Mouse (Mus musculus) embryonic facial prominence, embryonic 10.5 days (tissue): ENCODE measurements around the gene Nsl1. TPM values are rescaled to one million over a fixed set of nuclear protein-coding genes. Genes with fewer than 3 reads are reported as not detected.
A peak's percentile ranks its signal among the peaks of the same experiment; 100 is the strongest.
"Not testable (repeated sequence)": the region's sequence is repeated elsewhere in the genome, so short reads cannot be mapped to it uniquely, and the experiment has no call there.

Experiments used
- DNase-seq: peaks from one replicate; pipeline ENCODE4 v3.0.0-alpha.2; 2017; ENCODE audit warnings: low spot score
- H3K27ac ChIP-seq: fragments of 300-500 bp; sonication (generic); replicated peaks from 2 replicates; pipeline ENCODE4 v1.5.1; 2016; ENCODE audit warnings: mild to moderate bottlenecking
- H3K27me3 ChIP-seq: fragments of 300-500 bp; sonication (generic); replicated peaks from 2 replicates; pipeline ENCODE4 v1.6.1; 2016; ENCODE audit warnings: low read depth, mild to moderate bottlenecking; ENCODE audit not compliant: poor library complexity, severe bottlenecking
- H3K36me3 ChIP-seq: fragments of 300-500 bp; sonication (generic); replicated peaks from 2 replicates; pipeline ENCODE4 v1.6.1; 2016; ENCODE audit warnings: mild to moderate bottlenecking, moderate library complexity
- H3K4me1 ChIP-seq: fragments of 300-500 bp; sonication (generic); 2 replicates; pipeline ENCODE4 v1.6.1; 2016
- H3K4me3 ChIP-seq: fragments of 300-500 bp; sonication (generic); 2 replicates; pipeline ENCODE4 v1.5.1; 2016; ENCODE audit warnings: mild to moderate bottlenecking, moderate library complexity
- H3K9me3 ChIP-seq: fragments of 300-500 bp; sonication (generic); 2 replicates; pipeline ENCODE4 v1.6.1; 2016; ENCODE audit warnings: mild to moderate bottlenecking
- WGBS: fragments of 180-500 bp; shearing (Covaris S2); methylation state at CpG from one replicate; pipeline ENCODE4 v1.1.7; 2016; 5-methylcytosine and 5-hydroxymethylcytosine counted together
- polyA plus RNA-seq: library from polyadenylated mRNA; unstranded; fragments of >200 nt; fragmentation: Nextera tagmentation; extraction: Ambion mirVana; gene quantifications from 2 replicates; pipeline ENCODE4 v1.2.1, GENCODE M21; 2016

Nsl1 gene
- 35.4 and 38.6 TPM in 2 replicates for polyA plus RNA-seq

DNA sequence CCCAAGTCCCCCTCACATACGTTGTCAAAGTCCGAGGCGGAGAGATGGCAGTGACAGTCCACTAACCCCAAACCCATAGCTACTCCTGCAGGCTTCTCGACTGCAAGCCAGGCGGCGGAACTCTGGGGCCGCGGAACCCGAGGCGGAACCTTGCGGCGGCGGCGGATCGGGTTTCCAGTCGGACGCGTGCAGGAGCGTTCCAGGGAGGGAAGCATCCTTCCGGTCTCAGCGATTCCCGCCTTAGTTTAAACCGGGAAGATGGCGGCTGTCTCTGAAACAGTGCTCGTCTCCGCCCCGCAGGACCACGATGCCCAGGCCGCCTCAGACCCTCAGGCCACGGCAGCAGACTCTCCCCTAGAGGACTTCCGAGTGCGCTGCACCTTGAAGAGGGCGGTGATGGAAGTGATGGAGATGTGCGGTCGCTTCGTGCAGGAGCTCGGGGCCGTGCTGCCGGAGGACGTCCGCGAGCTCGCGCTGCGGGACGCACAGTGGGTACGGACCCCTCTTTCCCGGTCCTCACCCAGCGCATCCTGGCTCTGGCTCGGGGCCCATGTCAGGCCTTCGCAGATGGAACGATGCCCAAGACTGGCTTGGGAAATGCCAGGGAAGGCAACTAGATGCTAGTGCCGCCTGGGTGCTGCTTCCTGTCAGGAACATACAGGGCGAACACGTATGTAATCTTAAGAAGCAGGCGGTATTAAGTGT, at the start of gene Nsl1, which contains the start of gene Tatdn3:
TSS of gene Nsl1 (plus strand) at position 232 of the 705 bp plus-strand sequence.
TSS of gene Tatdn3 (minus strand) at position 152 of the 705 bp plus-strand sequence.
- WGBS = under 1% methylated on average over 56 of the region's 56 CpGs
- Histone ChIP-seq H3K36me3 (peaks cover 33% of the 10 kb centered on the region), H3K9me3 (no peaks in the 10 kb centered on the region), H3K27ac (peak within 1 kb of the TSS; percentile 94), H3K4me3 (peak within 1 kb of the TSS; percentile 71), H3K27me3 (peaks cover 7% of the 10 kb centered on the region; the same call in 1 of the 2 replicates), H3K4me1 (peaks cover 17% of the 10 kb centered on the region)
- peak; percentile 92 for DNase-seq

- DNase-seq = no peak
- WGBS = 96% methylated on average over 3 of the region's 3 CpGs
- Histone ChIP-seq H3K36me3 (peaks cover 74% of the 10 kb centered on the region), H3K4me3 (no peak overlapping the region), H3K27ac (no peak overlapping the region), H3K9me3 (no peaks in the 10 kb centered on the region), H3K27me3 (no peaks in the 10 kb centered on the region), H3K4me1 (no peaks in the 10 kb centered on the region)
Measured at GRCm38 (mm10) chr1:191014271-191014670, 48.5 kb upstream of the Nsl1 start.

- Histone ChIP-seq H3K4me1 (peaks cover 7% of the 10 kb centered on the region), H3K27ac (no peak overlapping the region), H3K9me3 (no peaks in the 10 kb centered on the region), H3K27me3 (no peaks in the 10 kb centered on the region), H3K4me3 (no peak overlapping the region), H3K36me3 (peaks cover 41% of the 10 kb centered on the region)
- 95% methylated on average over 5 of the region's 5 CpGs for WGBS
- no peak for DNase-seq
Measured at GRCm38 (mm10) chr1:191019803-191020202, 43.0 kb upstream of the Nsl1 start.

GRCm38 (mm10) chr1:191020217-191020924, 42.4 kb upstream of the Nsl1 start:
- Histone ChIP-seq H3K4me3 (no peak overlapping the region), H3K9me3 (no peaks in the 10 kb centered on the region), H3K4me1 (peaks cover 13% of the 10 kb centered on the region), H3K27ac (no peak overlapping the region), H3K27me3 (no peaks in the 10 kb centered on the region), H3K36me3 (peaks cover 35% of the 10 kb centered on the region)
- DNase-seq = no peak
- WGBS = 81% methylated on average over 3 of the region's 3 CpGs

- Histone ChIP-seq H3K4me1 (peaks cover 19% of the 10 kb centered on the region), H3K9me3 (no peaks in the 10 kb centered on the region), H3K4me3 (no peak overlapping the region), H3K27me3 (no peaks in the 10 kb centered on the region), H3K36me3 (peaks cover 33% of the 10 kb centered on the region), H3K27ac (no peak overlapping the region)
- no peak for DNase-seq
- WGBS = 95% methylated on average over 7 of the region's 7 CpGs
Measured at GRCm38 (mm10) chr1:191021016-191021415, 41.8 kb upstream of the Nsl1 start.

- Histone ChIP-seq H3K27ac (no peak overlapping the region), H3K36me3 (peaks cover 27% of the 10 kb centered on the region), H3K4me1 (peaks cover 29% of the 10 kb centered on the region), H3K9me3 (no peaks in the 10 kb centered on the region), H3K4me3 (no peak overlapping the region), H3K27me3 (no peaks in the 10 kb centered on the region)
- no peak for DNase-seq
- 87% methylated on average over 2 of the region's 2 CpGs for WGBS
Measured at GRCm38 (mm10) chr1:191023140-191023539, 39.7 kb upstream of the Nsl1 start.

DNA sequence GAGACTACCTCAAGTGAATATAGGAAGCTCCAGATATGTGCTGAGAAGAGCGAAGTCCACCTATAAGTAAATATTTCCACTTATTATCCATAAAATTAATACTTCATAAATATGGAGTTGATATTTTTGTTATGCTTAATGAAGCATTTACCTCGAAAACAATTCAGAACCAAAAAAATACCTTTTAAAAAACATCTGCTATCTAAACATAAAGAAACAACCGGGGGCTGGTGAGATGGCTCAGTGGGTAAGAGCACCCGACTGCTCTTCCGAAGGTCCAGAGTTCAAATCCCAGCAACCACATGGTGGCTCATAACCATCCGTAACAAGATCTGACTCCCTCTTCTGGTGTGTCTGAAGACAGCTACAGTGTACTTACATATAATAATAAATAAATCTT, 39.0 kb upstream of the Nsl1 start:
- not testable (repeated sequence) for H3K27ac ChIP-seq, H3K4me3 ChIP-seq, H3K27me3 ChIP-seq, H3K9me3 ChIP-seq, DNase-seq
- 89% methylated on average over 6 of the region's 6 CpGs for WGBS
- Histone ChIP-seq H3K36me3 (peaks cover 23% of the 10 kb centered on the region), H3K4me1 (peaks cover 29% of the 10 kb centered on the region)

DNA sequence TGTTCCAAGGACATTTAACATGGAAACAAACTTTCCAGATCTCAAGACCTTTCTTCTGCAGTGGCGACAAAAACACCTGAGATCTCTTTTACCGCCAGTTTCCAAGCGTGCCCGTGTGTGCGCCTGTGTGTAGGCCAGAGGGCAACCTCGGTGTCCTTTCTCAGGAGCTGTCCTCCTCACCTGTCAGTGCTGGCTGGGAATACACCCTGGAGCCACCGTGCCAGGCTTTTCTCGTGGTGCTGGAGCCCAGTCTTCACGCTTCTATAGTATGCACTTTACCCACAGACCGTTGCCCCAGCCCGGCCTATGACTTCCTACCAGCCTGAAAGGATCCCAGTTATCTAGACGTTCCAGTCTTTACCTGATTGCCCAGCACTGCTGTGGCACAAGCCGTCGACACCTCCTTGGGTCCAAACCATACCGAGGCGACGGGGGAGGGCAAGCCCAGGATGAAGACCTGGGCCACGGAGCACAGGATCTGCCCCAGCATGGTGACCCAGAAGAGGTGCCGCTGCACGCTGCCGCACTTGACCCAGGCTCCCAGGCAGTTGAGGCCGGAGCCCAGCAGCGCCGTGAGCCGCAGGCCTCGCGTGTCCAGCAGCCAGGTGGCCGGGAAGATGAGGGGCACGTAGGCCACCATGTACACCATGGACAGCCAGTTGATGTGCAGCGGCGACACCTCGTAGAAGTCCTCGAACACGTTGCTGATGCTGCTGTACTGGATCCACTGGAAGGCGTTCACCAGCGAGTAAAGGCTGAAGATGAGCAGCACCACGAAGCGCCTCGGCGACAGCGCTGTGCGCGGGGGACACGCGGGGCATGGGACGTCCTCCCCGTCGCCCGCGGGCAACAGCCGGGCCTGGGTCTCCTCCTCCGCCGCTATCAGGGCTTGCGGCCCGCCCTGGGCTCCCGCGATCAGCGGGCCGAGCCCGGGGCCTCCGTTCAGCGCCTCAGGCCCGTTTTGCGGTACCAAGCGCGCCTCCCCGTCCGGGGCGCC, 37.5 kb upstream of the Nsl1 start:
- DNase-seq = no peak
- Histone ChIP-seq H3K36me3 (peaks cover 11% of the 10 kb centered on the region), H3K27ac (peak overlapping the region; percentile 92), H3K9me3 (no peaks in the 10 kb centered on the region), H3K4me3 (peak overlapping the region; percentile 92), H3K4me1 (peaks cover 29% of the 10 kb centered on the region), H3K27me3 (no peaks in the 10 kb centered on the region)
- 2% methylated on average over 69 of the region's 69 CpGs for WGBS

- peak within 1 kb of the TSS; percentile 92 for H3K27ac ChIP-seq
- peaks cover 29% of the 10 kb centered on the region for H3K4me1 ChIP-seq
- no peaks in the 10 kb centered on the region for H3K9me3 ChIP-seq
- H3K4me3 ChIP-seq = peak within 1 kb of the TSS; percentile 92
- peaks cover 9% of the 10 kb centered on the region for H3K36me3 ChIP-seq
- peak; percentile 99 for DNase-seq
- no peaks in the 10 kb centered on the region for H3K27me3 ChIP-seq
- under 1% methylated on average over 50 of the region's 50 CpGs for WGBS
Measured at GRCm38 (mm10) chr1:191026021-191026713, 36.6 kb upstream of the Nsl1 start, which contains the start of gene Flvcr1. Flvcr1 (minus strand) TSS chr1:191026158.

DNA sequence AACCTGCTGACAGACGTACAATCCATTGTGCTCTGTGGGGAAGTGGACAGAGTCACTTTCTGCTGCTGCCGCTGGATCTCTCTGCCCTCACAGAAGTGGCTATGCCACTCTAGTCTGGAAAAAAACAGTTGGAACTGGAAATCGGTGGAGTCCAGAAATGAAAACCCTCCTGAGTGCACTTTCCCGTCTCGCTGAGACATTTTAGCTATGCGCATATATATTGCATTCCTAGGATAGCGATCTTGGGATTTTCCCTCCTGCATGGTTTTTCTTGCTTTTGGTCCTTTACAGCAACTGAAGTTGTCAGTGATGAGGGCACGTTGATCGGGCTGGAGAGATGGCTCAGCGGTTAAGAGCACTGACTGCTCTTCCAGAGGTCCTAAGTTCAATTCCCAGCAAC, 32.6 kb upstream of the Nsl1 start:
- DNase-seq = no peak
- WGBS = 78% methylated on average over 10 of the region's 10 CpGs
- no peaks in the 10 kb centered on the region for H3K36me3 ChIP-seq
- no peak overlapping the region for H3K27ac ChIP-seq
- H3K4me3 ChIP-seq = no peak overlapping the region
- H3K27me3 ChIP-seq = no peaks in the 10 kb centered on the region
- H3K4me1 ChIP-seq = peaks cover 19% of the 10 kb centered on the region
- no peaks in the 10 kb centered on the region for H3K9me3 ChIP-seq

- not testable (repeated sequence) for H3K4me3 ChIP-seq, DNase-seq, H3K9me3 ChIP-seq, H3K36me3 ChIP-seq, H3K27ac ChIP-seq, H3K27me3 ChIP-seq
- 84% methylated on average over 6 of the region's 6 CpGs for WGBS
- H3K4me1 ChIP-seq = peaks cover 11% of the 10 kb centered on the region
Measured at GRCm38 (mm10) chr1:191030922-191031425, 31.8 kb upstream of the Nsl1 start.
